Mouse (Mus musculus): ENCODE data around the gene Per2. TPM values are rescaled to one million over a fixed set of nuclear protein-coding genes. Genes with fewer than 3 reads are reported as not detected.

Per2 gene
- total and polyA plus RNA-seq, 3 experiments = 2.7 to 5.8 (median 4.7) TPM

- H3K27me3 ChIP-seq (replicated peaks) = no peaks in the 10 kb centered on the region
- in situ Hi-C loops (cut with MboI; ENCODE audit: low pct_ligation_motif_present, low pct_unique_long_range_greater_than_20kb, low sequenced_read_pairs) = no loop called here
Observed at GRCm38 (mm10) chr1:91463336-91463995, 4.3 kb upstream of the Per2 start.

GRCm38 (mm10) chr1:91460564-91460963 is 1.4 kb upstream of the Per2 start:
- Histone ChIP-seq H3K79me2 (replicated peaks; ENCODE audit: control insufficient read depth, extremely low read depth, insufficient read depth, poor library complexity, severe bottlenecking) (peaks cover 3% of the 10 kb centered on the region; the same call in 1 of the 2 replicates), H3K4me1 (ENCODE audit: control insufficient read depth in 1 of 2, insufficient read depth in 2 of 2) (peaks cover 6 to 35% of the 10 kb centered on the region in 2 experiments; a peak in 3 of 4 replicates), H3K4me3 (replicated peaks in 1 of 3; ENCODE audit: low read depth in 2 of 3, low read length in 2 of 3, poor library complexity in 1 of 3) (no peak overlapping the region), H3K9ac (ENCODE audit: insufficient read depth, low read depth) (no peak overlapping the region), H3K27me3 (replicated peaks) (no peaks in the 10 kb centered on the region), H3K4me2 (ENCODE audit: insufficient read depth, low read depth, poor library complexity, severe bottlenecking) (no peak overlapping the region), H3K36me3 (replicated peaks in 1 of 2; ENCODE audit: control insufficient read depth in 1 of 2, insufficient read depth in 1 of 2, low read length in 1 of 2) (peaks cover 0 to 22% of the 10 kb centered on the region in 2 experiments), H3K27ac (ENCODE audit: insufficient read depth, low read depth) (no peak overlapping the region), H3K9me3 (replicated peaks; ENCODE audit: low read length) (no peaks in the 10 kb centered on the region)
- TF ChIP-seq RCOR1 (conservative IDR thresholded peaks at IDR 0.05; ENCODE audit: low read depth, low read length) (no peak), CTCF (conservative IDR thresholded peaks at IDR 0.05 in 1 of 2, IDR thresholded peaks at IDR 0.05 in 1 of 2; ENCODE audit: low read depth in 2 of 2, low read length in 2 of 2) (0 out of 4 replicates have a peak, but pooled peaks of 1 of the 2 experiments have one; percentile 7), E2F4 (IDR thresholded peaks at IDR 0.05; ENCODE audit: insufficient replicate concordance, low read depth, low read length) (no peak), RAD21 (IDR thresholded peaks at IDR 0.05; ENCODE audit: low read depth, low read length) (no peak; the same call in none of the 2 replicates), CHD1 (IDR thresholded peaks at IDR 0.05; ENCODE audit: low read depth, low read length) (no peak), CHD2 (IDR thresholded peaks at IDR 0.05; ENCODE audit: low read length) (no peak), NELFE (IDR thresholded peaks at IDR 0.05; ENCODE audit: low read depth, low read length) (no peak)
- dilution Hi-C loops (cut with MboI; ENCODE audit: extremely low pct_ligation_motif_present, extremely low pct_unique_long_range_greater_than_20kb, low sequenced_read_pairs) (no loop called here), in situ Hi-C loops (cut with MboI; ENCODE audit: low pct_ligation_motif_present, low pct_unique_long_range_greater_than_20kb, low sequenced_read_pairs) (no loop called here)
- no peak for DNase-seq (ENCODE audit: extremely low read depth)

More at GRCm38 (mm10) chr1:91463336-91463995, 4.3 kb upstream of the Per2 start:
- Histone ChIP-seq H3K9me3 (replicated peaks; ENCODE audit: low read length) (no peaks in the 10 kb centered on the region), H3K9ac (ENCODE audit: insufficient read depth, low read depth) (no peak overlapping the region), H3K36me3 (replicated peaks in 1 of 2; ENCODE audit: control insufficient read depth in 1 of 2, insufficient read depth in 1 of 2, low read length in 1 of 2) (peaks cover 0 to 26% of the 10 kb centered on the region in 2 experiments), H3K4me1 (ENCODE audit: control insufficient read depth in 1 of 2, insufficient read depth in 2 of 2) (peaks cover 0 to 16% of the 10 kb centered on the region in 2 experiments; a peak in 2 of 4 replicates), H3K79me2 (replicated peaks; ENCODE audit: control insufficient read depth, extremely low read depth, insufficient read depth, poor library complexity, severe bottlenecking) (no peaks in the 10 kb centered on the region), H3K4me3 (replicated peaks in 1 of 3; ENCODE audit: low read depth in 2 of 3, low read length in 2 of 3, poor library complexity in 1 of 3) (no peak overlapping the region), H3K27ac (ENCODE audit: insufficient read depth, low read depth) (no peak overlapping the region), H3K4me2 (ENCODE audit: insufficient read depth, low read depth, poor library complexity, severe bottlenecking) (no peak overlapping the region)
- TF ChIP-seq ETS1 (conservative IDR thresholded peaks at IDR 0.05; ENCODE audit: low read depth, low read length) (no peak), MXI1 (IDR thresholded peaks at IDR 0.05; ENCODE audit: low read depth, low read length) (no peak), USF2 (conservative IDR thresholded peaks at IDR 0.05; ENCODE audit: low read depth, low read length) (no peak), CTCF (conservative IDR thresholded peaks at IDR 0.05 in 1 of 2, IDR thresholded peaks at IDR 0.05 in 1 of 2; ENCODE audit: low read depth in 2 of 2, low read length in 2 of 2) (no peak), CHD1 (IDR thresholded peaks at IDR 0.05; ENCODE audit: low read depth, low read length) (no peak), ZNF384 (IDR thresholded peaks at IDR 0.05; ENCODE audit: low read depth, low read length) (no peak), HCFC1 (IDR thresholded peaks at IDR 0.05; ENCODE audit: low read depth, low read length) (no peak), RAD21 (IDR thresholded peaks at IDR 0.05; ENCODE audit: low read depth, low read length) (no peak), EP300 (IDR thresholded peaks at IDR 0.05; ENCODE audit: low read length) (no peak), GABPA (IDR thresholded peaks at IDR 0.05; ENCODE audit: insufficient replicate concordance, low read depth, low read length) (no peak), CHD2 (IDR thresholded peaks at IDR 0.05; ENCODE audit: low read length) (no peak), MYC (IDR thresholded peaks at IDR 0.05; ENCODE audit: low read depth, low read length) (no peak), SIN3A (IDR thresholded peaks at IDR 0.05; ENCODE audit: low read length) (no peak), E2F4 (IDR thresholded peaks at IDR 0.05; ENCODE audit: insufficient replicate concordance, low read depth, low read length) (no peak), TCF12 (IDR thresholded peaks at IDR 0.05; ENCODE audit: low read depth, low read length) (no peak), USF1 (IDR thresholded peaks at IDR 0.05; ENCODE audit: low read depth, low read length) (no peak), UBTF (IDR thresholded peaks at IDR 0.05; ENCODE audit: low read depth, low read length) (no peak), RCOR1 (conservative IDR thresholded peaks at IDR 0.05; ENCODE audit: low read depth, low read length) (no peak), JUN (IDR thresholded peaks at IDR 0.05; ENCODE audit: insufficient read depth, low read depth, low read length) (no peak), BHLHE40 (IDR thresholded peaks at IDR 0.05; ENCODE audit: low read depth, low read length) (no peak)
- no peak for DNase-seq (ENCODE audit: extremely low read depth)
- dilution Hi-C loops (cut with MboI; ENCODE audit: extremely low pct_ligation_motif_present, extremely low pct_unique_long_range_greater_than_20kb, low sequenced_read_pairs) = no loop called here
